Comparison of ENCODE assay signal across 14 mouse cellular contexts in genomic region chr17:50110650-50111415, GRCm38 (mm10).
DNase-seq lines count a peak whose midpoint lies in the region; ATAC-seq lines count a peak whose summit lies in the region.
"Had no signal": no experiment of that assay in that cellular context is flagged by ENCODE, and none has a peak within 500 bp of the region (broad histone marks: within the 10 kb centered on the region; RNA-seq: fewer than 3 reads in every experiment).

No protein-coding gene starts in this region.

- no peaks in the 10 kb centered on the region for H3K36me3 ChIP-seq in heart, embryonic 11.5 days (ENCODE audit: control insufficient read depth, insufficient read depth, low read length)

- H3K4me1 ChIP-seq in heart, embryonic 11.5 days (ENCODE audit: control insufficient read depth, insufficient read depth, low read length): no peaks in the 10 kb centered on the region

- H3K4me2 ChIP-seq in heart, embryonic 11.5 days: no peak overlapping the region

- ATAC-seq in heart, embryonic 11.5 days (replicated peaks; ENCODE audit: insufficient number of reproducible peaks, low FRiP score, low TSS enrichment): no peak
- ATAC-seq in granulocyte monocyte progenitor cell, adult 5-6 weeks (replicated peaks; ENCODE audit: poor library complexity, severe bottlenecking): peak; percentile 97
- ATAC-seq in megakaryocyte progenitor cell, adult 5-6 weeks (replicated peaks; ENCODE audit: poor library complexity): peak; percentile 94
- ATAC-seq: activated CD4-positive, CD25-positive, alpha-beta regulatory T cell, adult 4 months; forebrain, postnatal 0 days; liver, postnatal 0 days had no signal

- H3K27me3 ChIP-seq in heart, embryonic 11.5 days (ENCODE audit: control insufficient read depth, insufficient read depth, low read length): no peaks in the 10 kb centered on the region

- no peak overlapping the region for H3K4me3 ChIP-seq in heart, embryonic 11.5 days (ENCODE audit: low read depth, low read length)

- DNase-seq in heart, adult 8-10 months (ENCODE audit: low spot score): peak; percentile 73
- peak; percentile 52 for DNase-seq in Muller cell, postnatal 12 days (ENCODE audit: inconsistent ontology term)
- DNase-seq in adrenal gland, postnatal 4 days (ENCODE audit: low spot score in 2 of 2): no peak
- DNase-seq in T-cell, adult 2 months (ENCODE audit: low spot score): no peak
- DNase-seq in left cerebral cortex, adult 8-10 months (ENCODE audit: low spot score in 2 of 2): no peak
- DNase-seq: cerebellum, adult 11 months; embryo, embryonic 11 days; forebrain, postnatal 0 days; liver, postnatal 0 days; thymus, postnatal 36 days had no signal

- no peaks in the 10 kb centered on the region for H3K9me3 ChIP-seq in heart, embryonic 11.5 days (replicated peaks; ENCODE audit: control insufficient read depth, low read length)

- WGBS in heart, embryonic 11.5 days (ENCODE audit: insufficient replicate concordance): 73% methylated on average over 14 of the region's 14 CpGs

- no peak overlapping the region for H3K9ac ChIP-seq in heart, embryonic 11.5 days (ENCODE audit: low read depth, low read length)
- H3K9ac ChIP-seq: forebrain, postnatal 0 days; liver, postnatal 0 days had no signal

- H3K27ac ChIP-seq in heart, embryonic 11.5 days (ENCODE audit: low read depth, low read length): no peak overlapping the region

Comparison
In these comparisons a context has a peak if more than half of its experiments do, and no peak if none do; other contexts are left out.
1. DNase-seq: peak in heart, adult 8-10 months (single experiment) and Muller cell, postnatal 12 days (single experiment); none in adrenal gland, postnatal 4 days (0 of 2), T-cell, adult 2 months (single experiment) and left cerebral cortex, adult 8-10 months (0 of 2).